Mouse (Mus musculus) adrenal gland, postnatal 36 days (tissue): ENCODE results near the gene Gabbr2. TPM values are rescaled to one million over a fixed set of nuclear protein-coding genes. Genes with fewer than 3 reads are reported as not detected.

ENCODE experiments used
- DNase-seq, 2 experiments: peaks; one replicate each; pipeline ENCODE4 v3.0.0; 2021; ENCODE audit warnings: mixed read lengths in 1 of 2
- total RNA-seq, 2 experiments: library from RNA; stranded (reverse); gene quantifications; 2 replicates each; pipeline ENCODE4 v1.2.3; 2021

Gene Gabbr2
- total RNA-seq, 2 experiments from 2014 or later, result 0.20 TPM; not detected in 1

- no peak for DNase-seq
These were observed 170.0 kb downstream of the Gabbr2 start for GRCm38 (mm10) chr4:46821709-46822108.

- DNase-seq, result peak; percentile 21 to 50
These were observed 176.7 kb downstream of the Gabbr2 start for GRCm38 (mm10) chr4:46814954-46815353.

- DNase-seq, result no peak
These were observed 177.4 kb downstream of the Gabbr2 start for GRCm38 (mm10) chr4:46814236-46814635.

GRCm38 (mm10) chr4:46811165-46811564, 180.5 kb downstream of the Gabbr2 start:
- no peak for DNase-seq

- peak; percentile 23 to 43 for DNase-seq
These were observed 184.8 kb downstream of the Gabbr2 start for GRCm38 (mm10) chr4:46806876-46807275.

- DNase-seq, result no peak
These were observed 185.8 kb downstream of the Gabbr2 start for GRCm38 (mm10) chr4:46805910-46806309.

- DNase-seq, result no peak
These were observed 189.3 kb downstream of the Gabbr2 start for GRCm38 (mm10) chr4:46802386-46802785.

GRCm38 (mm10) chr4:46799904-46800303, 191.8 kb downstream of the Gabbr2 start:
- DNase-seq, result no peak

- DNase-seq, result no peak
These were observed 196.0 kb downstream of the Gabbr2 start for GRCm38 (mm10) chr4:46795707-46796106.

GRCm38 (mm10) chr4:46794583-46794982, 197.1 kb downstream of the Gabbr2 start:
- no peak for DNase-seq

- no peak for DNase-seq
These were observed 199.2 kb downstream of the Gabbr2 start for GRCm38 (mm10) chr4:46792280-46793026.

GRCm38 (mm10) chr4:46791268-46791951, 200.3 kb downstream of the Gabbr2 start:
- no peak for DNase-seq

- DNase-seq, result no peak
These were observed 200.9 kb downstream of the Gabbr2 start for GRCm38 (mm10) chr4:46790609-46791267.

- no peak for DNase-seq
These were observed 207.1 kb downstream of the Gabbr2 start for GRCm38 (mm10) chr4:46784430-46785049.

- peak in 1 of 2 experiments; percentile 9 for DNase-seq
These were observed 210.6 kb downstream of the Gabbr2 start for GRCm38 (mm10) chr4:46781109-46781508.

- DNase-seq, result no peak
These were observed 215.7 kb downstream of the Gabbr2 start for GRCm38 (mm10) chr4:46775959-46776358.

GRCm38 (mm10) chr4:46774652-46775051, 217.0 kb downstream of the Gabbr2 start:
- no peak for DNase-seq

- DNase-seq, result no peak
These were observed 218.4 kb downstream of the Gabbr2 start for GRCm38 (mm10) chr4:46773243-46773642.

GRCm38 (mm10) chr4:46772591-46772990, 219.1 kb downstream of the Gabbr2 start:
- DNase-seq, result no peak

GRCm38 (mm10) chr4:46771116-46771515, 220.6 kb downstream of the Gabbr2 start:
- DNase-seq, result no peak

- DNase-seq, result no peak
These were observed 221.0 kb downstream of the Gabbr2 start for GRCm38 (mm10) chr4:46770635-46771034.

GRCm38 (mm10) chr4:46770090-46770489, 221.6 kb downstream of the Gabbr2 start:
- no peak for DNase-seq

- DNase-seq, result no peak
These were observed 225.3 kb downstream of the Gabbr2 start for GRCm38 (mm10) chr4:46766326-46766725.
